Mouse (Mus musculus) MEL (cell line): Measurements from ENCODE around the gene Lzts2.

Experiments
- CTCF ChIP-seq, 3 experiments: IDR thresholded peaks in 2 of 3; conservative IDR thresholded peaks in 1 of 3; 2 replicates each; pipeline ENCODE4 v1.5.1; 2011 to 2012; ENCODE audit warnings: low read length in 3 of 3, low read depth in 2 of 3, mild to moderate bottlenecking in 2 of 3, improper control_type of control experiment in 1 of 3, inconsistent platforms in 1 of 3, mixed read lengths in 1 of 3, moderate library complexity in 1 of 3; ENCODE audit not compliant: control insufficient read depth in 1 of 3, insufficient read depth in 1 of 3, poor library complexity in 1 of 3, severe bottlenecking in 1 of 3
- SIN3A ChIP-seq: IDR thresholded peaks from 2 replicates; pipeline ENCODE4 v1.6.1; 2012; ENCODE audit warnings: low read length, improper control_type of control experiment, inconsistent platforms
- TBP ChIP-seq: IDR thresholded peaks from 2 replicates; pipeline ENCODE4 v1.8.0; 2011; ENCODE audit warnings: low read depth, low read length, improper control_type of control experiment
- UBTF ChIP-seq: IDR thresholded peaks from 2 replicates; pipeline ENCODE4 v1.6.1; 2012; ENCODE audit warnings: low read depth, mild to moderate bottlenecking, inconsistent platforms, low read length, improper control_type of control experiment, moderate library complexity, borderline replicate concordance; ENCODE audit not compliant: insufficient read depth
- ZC3H11A ChIP-seq: IDR thresholded peaks from 2 replicates; pipeline ENCODE4 v1.6.1; 2012; ENCODE audit warnings: low read depth, mild to moderate bottlenecking, inconsistent platforms, low read length, improper control_type of control experiment

DNA sequence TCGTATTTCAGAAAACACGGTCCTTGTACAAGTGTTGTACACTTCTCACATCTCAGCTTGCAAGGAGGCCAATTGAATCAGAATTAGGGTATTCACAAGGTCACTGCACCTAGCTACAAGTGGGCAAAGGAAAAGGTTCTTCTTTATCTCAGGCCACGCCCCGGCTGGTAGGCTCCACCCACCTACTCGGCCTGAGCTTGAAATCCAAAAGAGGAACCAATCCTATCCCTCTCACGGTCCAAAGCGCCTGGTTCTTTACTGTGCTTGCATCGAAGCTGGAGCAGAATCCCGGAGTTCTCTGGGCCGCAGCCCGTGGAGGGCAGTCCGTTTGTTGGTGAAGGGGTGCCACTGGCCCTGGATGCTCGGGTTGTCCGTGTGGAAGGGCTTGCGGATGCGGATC is 8.8 kb upstream of the Lzts2 start, which contains the start of gene Twnk:
- TF ChIP-seq ZC3H11A, result no peak
- no peak for TF ChIP-seq CTCF (IDR thresholded peaks at IDR 0.05 in 2 of 3, conservative IDR thresholded peaks at IDR 0.05 in 1 of 3; ENCODE audit: control insufficient read depth in 1 of 3, insufficient read depth in 1 of 3, low read depth in 2 of 3, low read length in 3 of 3, poor library complexity in 1 of 3, severe bottlenecking in 1 of 3)
- TF ChIP-seq SIN3A, result peak; percentile 51; the same call in 1 of the 2 replicates
- peak; percentile 86 for TF ChIP-seq TBP
- TF ChIP-seq UBTF, result no peak
